Mouse (Mus musculus): ENCODE measurements around the gene Gm14214. TPM values are rescaled to one million over a fixed set of nuclear protein-coding genes. Genes with fewer than 3 reads are reported as not detected.

Gm14214 gene
- not detected in 2 replicates for polyA plus RNA-seq (2012; ENCODE audit: insufficient read depth, low replicate concordance)

- H3K27me3 ChIP-seq (replicated peaks): no peaks in the 10 kb centered on the region
- peaks cover 15% of the 10 kb centered on the region for H3K4me1 ChIP-seq
- no peaks in the 10 kb centered on the region for H3K36me3 ChIP-seq (replicated peaks; ENCODE audit: low read length)
Observed at GRCm38 (mm10) chr2:154769930-154770329, at the start of gene Gm14214. Gm14214 (minus strand) TSS chr2:154770030.

GRCm38 (mm10) chr2:154818599-154818998 is 48.8 kb upstream of the Gm14214 start:
- H3K4me1 ChIP-seq: peaks cover 85% of the 10 kb centered on the region
- TF ChIP-seq GATA1 (IDR thresholded peaks at IDR 0.05; ENCODE audit: borderline replicate concordance, low read length) (no peak), FLI1 (IDR thresholded peaks at IDR 0.05; ENCODE audit: low read length) (no peak)
- no peaks in the 10 kb centered on the region for H3K27me3 ChIP-seq (replicated peaks)
- no peaks in the 10 kb centered on the region for H3K9me3 ChIP-seq
- peaks cover 7% of the 10 kb centered on the region for H3K36me3 ChIP-seq (replicated peaks; ENCODE audit: low read length)
- no peak overlapping the region for H3K4me3 ChIP-seq (replicated peaks)

More at GRCm38 (mm10) chr2:154769930-154770329, at the start of gene Gm14214:
- TF ChIP-seq GATA1 (IDR thresholded peaks at IDR 0.05; ENCODE audit: borderline replicate concordance, low read length) (no peak), FLI1 (IDR thresholded peaks at IDR 0.05; ENCODE audit: low read length) (no peak)
- H3K9me3 ChIP-seq: peaks cover 6% of the 10 kb centered on the region
- H3K4me3 ChIP-seq (replicated peaks): no peak within 1 kb of the TSS

- H3K36me3 ChIP-seq (replicated peaks; ENCODE audit: low read length): peaks cover 7% of the 10 kb centered on the region
Observed at GRCm38 (mm10) chr2:154817788-154818187, 48.0 kb upstream of the Gm14214 start.

GRCm38 (mm10) chr2:154817089-154817488 is 47.3 kb upstream of the Gm14214 start:
- no peaks in the 10 kb centered on the region for H3K9me3 ChIP-seq
- H3K4me1 ChIP-seq: peaks cover 87% of the 10 kb centered on the region
- H3K27me3 ChIP-seq (replicated peaks): no peaks in the 10 kb centered on the region
- TF ChIP-seq FLI1 (IDR thresholded peaks at IDR 0.05; ENCODE audit: low read length) (no peak), GATA1 (IDR thresholded peaks at IDR 0.05; ENCODE audit: borderline replicate concordance, low read length) (no peak)
- peaks cover 4% of the 10 kb centered on the region for H3K36me3 ChIP-seq (replicated peaks; ENCODE audit: low read length)
- H3K4me3 ChIP-seq (replicated peaks): no peak overlapping the region

More at GRCm38 (mm10) chr2:154817788-154818187, 48.0 kb upstream of the Gm14214 start:
- Histone ChIP-seq H3K4me1 (peaks cover 89% of the 10 kb centered on the region), H3K27me3 (replicated peaks) (no peaks in the 10 kb centered on the region), H3K9me3 (no peaks in the 10 kb centered on the region), H3K4me3 (replicated peaks) (no peak overlapping the region)
- no peak for TF ChIP-seq GATA1 (IDR thresholded peaks at IDR 0.05; ENCODE audit: borderline replicate concordance, low read length)
- TF ChIP-seq FLI1 (IDR thresholded peaks at IDR 0.05; ENCODE audit: low read length): no peak

GRCm38 (mm10) chr2:154813426-154813825 is 43.6 kb upstream of the Gm14214 start:
- TF ChIP-seq GATA1 (IDR thresholded peaks at IDR 0.05; ENCODE audit: borderline replicate concordance, low read length) (no peak), FLI1 (IDR thresholded peaks at IDR 0.05; ENCODE audit: low read length) (no peak)
- Histone ChIP-seq H3K9me3 (no peaks in the 10 kb centered on the region), H3K36me3 (replicated peaks; ENCODE audit: low read length) (peaks cover 2% of the 10 kb centered on the region), H3K4me1 (peaks cover 62% of the 10 kb centered on the region), H3K4me3 (replicated peaks) (no peak overlapping the region), H3K27me3 (replicated peaks) (no peaks in the 10 kb centered on the region)

- H3K36me3 ChIP-seq (replicated peaks; ENCODE audit: low read length): peaks cover 7% of the 10 kb centered on the region
- TF ChIP-seq GATA1 (IDR thresholded peaks at IDR 0.05; ENCODE audit: borderline replicate concordance, low read length) (no peak), FLI1 (IDR thresholded peaks at IDR 0.05; ENCODE audit: low read length) (no peak)
- H3K27me3 ChIP-seq (replicated peaks): no peaks in the 10 kb centered on the region
- peaks cover 52% of the 10 kb centered on the region for H3K4me1 ChIP-seq
- H3K9me3 ChIP-seq: no peaks in the 10 kb centered on the region
- H3K4me3 ChIP-seq (replicated peaks): no peak overlapping the region
Observed at GRCm38 (mm10) chr2:154810821-154811220, 41.0 kb upstream of the Gm14214 start.

- Histone ChIP-seq H3K4me3 (replicated peaks) (no peak overlapping the region), H3K9me3 (no peaks in the 10 kb centered on the region), H3K36me3 (replicated peaks; ENCODE audit: low read length) (peaks cover 7% of the 10 kb centered on the region), H3K27me3 (replicated peaks) (no peaks in the 10 kb centered on the region), H3K4me1 (peaks cover 48% of the 10 kb centered on the region)
- TF ChIP-seq GATA1 (IDR thresholded peaks at IDR 0.05; ENCODE audit: borderline replicate concordance, low read length) (no peak), FLI1 (IDR thresholded peaks at IDR 0.05; ENCODE audit: low read length) (no peak)
Observed at GRCm38 (mm10) chr2:154809107-154809762, 39.4 kb upstream of the Gm14214 start.

- Histone ChIP-seq H3K4me1 (peaks cover 51% of the 10 kb centered on the region), H3K9me3 (no peaks in the 10 kb centered on the region), H3K27me3 (replicated peaks) (no peaks in the 10 kb centered on the region), H3K36me3 (replicated peaks; ENCODE audit: low read length) (peaks cover 7% of the 10 kb centered on the region), H3K4me3 (replicated peaks) (no peak overlapping the region)
- TF ChIP-seq FLI1 (IDR thresholded peaks at IDR 0.05; ENCODE audit: low read length) (no peak), GATA1 (IDR thresholded peaks at IDR 0.05; ENCODE audit: borderline replicate concordance, low read length) (no peak)
Observed at GRCm38 (mm10) chr2:154807689-154808088, 37.9 kb upstream of the Gm14214 start.

GRCm38 (mm10) chr2:154803845-154804244 is 34.0 kb upstream of the Gm14214 start:
- TF ChIP-seq GATA1 (IDR thresholded peaks at IDR 0.05; ENCODE audit: borderline replicate concordance, low read length): no peak
- no peak for TF ChIP-seq FLI1 (IDR thresholded peaks at IDR 0.05; ENCODE audit: low read length)
- Histone ChIP-seq H3K36me3 (replicated peaks; ENCODE audit: low read length) (peaks cover 9% of the 10 kb centered on the region), H3K4me1 (peaks cover 49% of the 10 kb centered on the region), H3K27me3 (replicated peaks) (no peaks in the 10 kb centered on the region), H3K4me3 (replicated peaks) (no peak overlapping the region), H3K9me3 (no peaks in the 10 kb centered on the region)

- Histone ChIP-seq H3K9me3 (no peaks in the 10 kb centered on the region), H3K27me3 (replicated peaks) (no peaks in the 10 kb centered on the region), H3K36me3 (replicated peaks; ENCODE audit: low read length) (peaks cover 9% of the 10 kb centered on the region), H3K4me1 (peaks cover 49% of the 10 kb centered on the region), H3K4me3 (replicated peaks) (no peak overlapping the region)
- TF ChIP-seq GATA1 (IDR thresholded peaks at IDR 0.05; ENCODE audit: borderline replicate concordance, low read length) (no peak), FLI1 (IDR thresholded peaks at IDR 0.05; ENCODE audit: low read length) (no peak)
Observed at GRCm38 (mm10) chr2:154803372-154803771, 33.5 kb upstream of the Gm14214 start.

Measured in megakaryocyte, embryonic 14.5 days (primary cell).